Mouse (Mus musculus) embryonic facial prominence, embryonic 13.5 days (tissue): ENCODE results near the gene Ephb2. TPM values are rescaled to one million over a fixed set of nuclear protein-coding genes. Genes with fewer than 3 reads are reported as not detected.

ENCODE experiments used
- ATAC-seq: fragments of 200-750 bp; cut with Nextera tagmentation; 2 replicates; pipeline ENCODE4 v1.8.0; 2017; ENCODE audit warnings: low read depth; ENCODE audit not compliant: insufficient number of reproducible peaks, insufficient read depth, low FRiP score, low TSS enrichment
- H3K27ac ChIP-seq: fragments of 300-500 bp; sonication (generic); 2 replicates; pipeline ENCODE4 v1.5.1; 2015; ENCODE audit warnings: moderate library complexity, mild to moderate bottlenecking, inconsistent platforms
- H3K27me3 ChIP-seq: fragments of 300-500 bp; sonication (generic); 2 replicates; pipeline ENCODE4 v1.6.1; 2015; ENCODE audit warnings: mild to moderate bottlenecking, inconsistent platforms
- H3K36me3 ChIP-seq: fragments of 300-500 bp; sonication (generic); 2 replicates; pipeline ENCODE4 v1.6.1; 2015; ENCODE audit warnings: mild to moderate bottlenecking, inconsistent platforms
- H3K4me1 ChIP-seq: fragments of 300-500 bp; sonication (generic); 2 replicates; pipeline ENCODE4 v1.6.1; 2015; ENCODE audit warnings: inconsistent platforms
- H3K4me2 ChIP-seq: fragments of 300-500 bp; sonication (generic); 2 replicates; pipeline ENCODE4 v1.6.1; 2015; ENCODE audit warnings: moderate library complexity, mild to moderate bottlenecking, inconsistent platforms
- H3K4me3 ChIP-seq: fragments of 300-500 bp; sonication (generic); 2 replicates; pipeline ENCODE4 v1.5.1; 2015; ENCODE audit warnings: mild to moderate bottlenecking, inconsistent platforms
- H3K9ac ChIP-seq: fragments of 300-500 bp; sonication (generic); 2 replicates; pipeline ENCODE4 v1.6.1; 2015; ENCODE audit warnings: mild to moderate bottlenecking, inconsistent platforms
- H3K9me3 ChIP-seq: fragments of 300-500 bp; sonication (generic); 2 replicates; pipeline ENCODE4 v1.6.1; 2016; ENCODE audit warnings: inconsistent platforms
- WGBS: fragments of 180-500 bp; shearing (Covaris S2); methylation state at CpG from one replicate; pipeline ENCODE4 v1.1.7; 2015; ENCODE audit warnings: mixed read lengths; 5-methylcytosine and 5-hydroxymethylcytosine counted together
- polyA plus RNA-seq: library from polyadenylated mRNA; unstranded; fragments of >200 nt; fragmentation: Nextera tagmentation; extraction: Ambion mirVana; gene quantifications from 2 replicates; pipeline ENCODE4 v1.2.1, GENCODE M21; 2015

Gene Ephb2
- polyA plus RNA-seq, 1 experiment from 2014 or later = 7.9 TPM

- H3K36me3 ChIP-seq = no peaks in the 10 kb centered on the region
- WGBS = under 1% methylated on average over 27 of the region's 27 CpGs
- H3K9ac ChIP-seq = peak overlapping the region; percentile 88
- peak overlapping the region; percentile 86 for H3K4me3 ChIP-seq
- H3K9me3 ChIP-seq = no peaks in the 10 kb centered on the region
- peak; percentile 67 for ATAC-seq
- H3K27me3 ChIP-seq = peaks cover 12% of the 10 kb centered on the region
- H3K4me1 ChIP-seq = peaks cover 49% of the 10 kb centered on the region
- peak overlapping the region; percentile 92 for H3K4me2 ChIP-seq
- peak overlapping the region; percentile 95 for H3K27ac ChIP-seq
Observed at GRCm38 (mm10) chr4:136836387-136836931, 671 bp upstream of the Ephb2 start.

- H3K4me1 ChIP-seq = peaks cover 56% of the 10 kb centered on the region
- H3K9me3 ChIP-seq = no peaks in the 10 kb centered on the region
- peak overlapping the region; percentile 86 for H3K4me3 ChIP-seq
- H3K4me2 ChIP-seq = peak overlapping the region; percentile 92
- peak overlapping the region; percentile 95 for H3K27ac ChIP-seq
- no peaks in the 10 kb centered on the region for H3K36me3 ChIP-seq
- peak overlapping the region; percentile 88 for H3K9ac ChIP-seq
- WGBS = under 1% methylated on average over 66 of the region's 76 CpGs
- peaks cover 12% of the 10 kb centered on the region for H3K27me3 ChIP-seq
- ATAC-seq = no peak
Observed at GRCm38 (mm10) chr4:136834815-136835620, 770 bp downstream of the Ephb2 start.

GRCm38 (mm10) chr4:136834439-136834814, 1.4 kb downstream of the Ephb2 start:
- Histone ChIP-seq H3K36me3 (no peaks in the 10 kb centered on the region), H3K27ac (peak overlapping the region; percentile 95), H3K4me1 (peaks cover 62% of the 10 kb centered on the region), H3K9me3 (no peaks in the 10 kb centered on the region), H3K4me2 (peak overlapping the region; percentile 92), H3K4me3 (peak overlapping the region; percentile 86), H3K9ac (peak overlapping the region; percentile 88), H3K27me3 (peaks cover 9% of the 10 kb centered on the region; the same call in 1 of the 2 replicates)
- ATAC-seq = no peak
- WGBS = 5% methylated on average over 12 of the region's 12 CpGs

- no peaks in the 10 kb centered on the region for H3K36me3 ChIP-seq
- H3K4me3 ChIP-seq = peak overlapping the region; percentile 86
- peak overlapping the region; percentile 95 for H3K27ac ChIP-seq
- H3K9me3 ChIP-seq = no peaks in the 10 kb centered on the region
- H3K4me2 ChIP-seq = peak overlapping the region; percentile 92
- WGBS = 43% methylated on average over 21 of the region's 21 CpGs
- 0 out of 2 replicates have a peak, but pooled peaks have one; percentile 27 for ATAC-seq
- H3K27me3 ChIP-seq = peaks cover 4% of the 10 kb centered on the region; the same call in 1 of the 2 replicates
- peak overlapping the region; percentile 88 for H3K9ac ChIP-seq
- peaks cover 69% of the 10 kb centered on the region for H3K4me1 ChIP-seq
Observed at GRCm38 (mm10) chr4:136833619-136834351, 2.0 kb downstream of the Ephb2 start.

- Histone ChIP-seq H3K36me3 (0 out of 2 replicates have a peak, but pooled peaks cover under 1% of the 10 kb centered on the region), H3K9me3 (no peaks in the 10 kb centered on the region), H3K9ac (no peak overlapping the region; the same call in 1 of the 2 replicates), H3K4me3 (no peak overlapping the region), H3K4me1 (peaks cover 70% of the 10 kb centered on the region), H3K4me2 (peak overlapping the region; percentile 92), H3K27me3 (no peaks in the 10 kb centered on the region), H3K27ac (0 out of 2 replicates have a peak overlapping the region, but pooled peaks have one; percentile 23)
- no peak for ATAC-seq
- 50% methylated on average over 16 of the region's 16 CpGs for WGBS
Observed at GRCm38 (mm10) chr4:136832559-136833232, 3.1 kb downstream of the Ephb2 start.

GRCm38 (mm10) chr4:136830272-136830823, 5.4 kb downstream of the Ephb2 start:
- Histone ChIP-seq H3K9me3 (no peaks in the 10 kb centered on the region), H3K9ac (no peak overlapping the region), H3K4me2 (no peak overlapping the region; the same call in 1 of the 2 replicates), H3K27me3 (no peaks in the 10 kb centered on the region), H3K27ac (no peak overlapping the region), H3K4me1 (peaks cover 55% of the 10 kb centered on the region), H3K36me3 (peaks cover 4% of the 10 kb centered on the region; the same call in 1 of the 2 replicates), H3K4me3 (no peak overlapping the region)
- no peak for ATAC-seq
- 52% methylated on average over 9 of the region's 9 CpGs for WGBS

GRCm38 (mm10) chr4:136829837-136830236, 6.0 kb downstream of the Ephb2 start:
- H3K36me3 ChIP-seq = peaks cover 4% of the 10 kb centered on the region; the same call in 1 of the 2 replicates
- 0 out of 2 replicates have a peak overlapping the region, but pooled peaks have one; percentile 11 for H3K9ac ChIP-seq
- H3K4me1 ChIP-seq = peaks cover 53% of the 10 kb centered on the region
- peak overlapping the region; percentile 11 for H3K4me2 ChIP-seq
- no peaks in the 10 kb centered on the region for H3K9me3 ChIP-seq
- H3K4me3 ChIP-seq = no peak overlapping the region
- no peaks in the 10 kb centered on the region for H3K27me3 ChIP-seq
- 11% methylated on average over 9 of the region's 9 CpGs for WGBS
- no peak for ATAC-seq
- H3K27ac ChIP-seq = no peak overlapping the region

GRCm38 (mm10) chr4:136828664-136829569, 6.9 kb downstream of the Ephb2 start:
- peak overlapping the region; percentile 11; the same call in 1 of the 2 replicates for H3K4me2 ChIP-seq
- H3K4me3 ChIP-seq = no peak overlapping the region
- H3K4me1 ChIP-seq = peaks cover 44% of the 10 kb centered on the region

GRCm38 (mm10) chr4:136824935-136825552, 10.7 kb downstream of the Ephb2 start:
- Histone ChIP-seq H3K36me3 (peaks cover 4% of the 10 kb centered on the region; the same call in 1 of the 2 replicates), H3K27ac (no peak overlapping the region), H3K9me3 (no peaks in the 10 kb centered on the region), H3K4me2 (no peak overlapping the region), H3K9ac (no peak overlapping the region), H3K4me1 (peaks cover 17% of the 10 kb centered on the region), H3K4me3 (no peak overlapping the region), H3K27me3 (no peaks in the 10 kb centered on the region)
- no peak for ATAC-seq
- 79% methylated on average over 18 of the region's 18 CpGs for WGBS

More at GRCm38 (mm10) chr4:136828664-136829569, 6.9 kb downstream of the Ephb2 start:
- no peaks in the 10 kb centered on the region for H3K27me3 ChIP-seq
- 32% methylated on average over 11 of the region's 11 CpGs for WGBS
- peaks cover 4% of the 10 kb centered on the region; the same call in 1 of the 2 replicates for H3K36me3 ChIP-seq
- H3K9ac ChIP-seq = 0 out of 2 replicates have a peak overlapping the region, but pooled peaks have one; percentile 37
- H3K9me3 ChIP-seq = no peaks in the 10 kb centered on the region
- 0 out of 2 replicates have a peak overlapping the region, but pooled peaks have one; percentile 11 for H3K27ac ChIP-seq
- ATAC-seq = no peak
